8 mouse cellular contexts compared by ENCODE assay signal in genomic region chr13:78197819-78198390, GRCm38 (mm10). TPM values are rescaled to one million over a fixed set of nuclear protein-coding genes. Genes with fewer than 3 reads are reported as not detected.
DNase-seq lines count a peak whose midpoint lies in the region; ATAC-seq and TF ChIP-seq lines count a peak whose summit lies in the region.

No protein-coding gene starts in this region.

- H3K27ac ChIP-seq in heart, adult 2 months = peak overlapping the region; percentile 44; the same call in 1 of the 2 replicates
- H3K27ac ChIP-seq in MEL (ENCODE audit: control insufficient read depth, low read depth, low read length) = peak overlapping the region; percentile 33
- H3K27ac ChIP-seq in hindbrain, embryonic 10.5 days = peak overlapping the region; percentile 100
- H3K27ac ChIP-seq in liver, embryonic 15.5 days (replicated peaks) = no peak overlapping the region
- peak overlapping the region; percentile 96 for H3K27ac ChIP-seq in stomach, postnatal 0 days (replicated peaks)

- 1% methylated on average over 29 of the region's 33 CpGs for WGBS in heart, adult 2 months
- under 1% methylated on average over 32 of the region's 33 CpGs for WGBS in hindbrain, embryonic 10.5 days
- WGBS in liver, embryonic 15.5 days (ENCODE audit: insufficient replicate concordance) = under 1% methylated on average over 32 of the region's 33 CpGs
- WGBS in stomach, postnatal 0 days = 1% methylated on average over 32 of the region's 33 CpGs

- peak overlapping the region; percentile 66 for H3K4me2 ChIP-seq in liver, embryonic 15.5 days
- peak overlapping the region; percentile 80 for H3K4me2 ChIP-seq in stomach, postnatal 0 days (replicated peaks; ENCODE audit: low read depth)

- no peaks in the 10 kb centered on the region for H3K4me1 ChIP-seq in heart, adult 2 months (ENCODE audit: control insufficient read depth, insufficient read depth, low read length)
- no peaks in the 10 kb centered on the region; a peak in 1 of 4 replicates for H3K4me1 ChIP-seq in MEL (ENCODE audit: control insufficient read depth in 1 of 2, insufficient read depth in 2 of 2, low read length in 2 of 2)
- H3K4me1 ChIP-seq in hindbrain, embryonic 10.5 days (replicated peaks) = peaks cover 11% of the 10 kb centered on the region
- 0 out of 2 replicates have a peak, but pooled peaks cover 4% of the 10 kb centered on the region for H3K4me1 ChIP-seq in liver, embryonic 15.5 days (replicated peaks)
- no peaks in the 10 kb centered on the region for H3K4me1 ChIP-seq in stomach, postnatal 0 days (replicated peaks; ENCODE audit: control insufficient read depth, insufficient read depth)

- no peak for TF ChIP-seq RAD21 in MEL (IDR thresholded peaks at IDR 0.05; ENCODE audit: low read depth, low read length)

- intact Hi-C loops in heart, adult 2 months (cut with DNase I) = loop anchor here (5.0 to 10.0 kb wide), 2 partner anchors 36 to 493 kb away; partner anchors contain the start of gene Fam172a
- intact Hi-C loops in heart, postnatal 25 days (cut with DNase I) = no loop called here

- H3K27me3 ChIP-seq in heart, adult 2 months (ENCODE audit: control insufficient read depth, insufficient read depth, low read length) = peaks cover 9% of the 10 kb centered on the region
- H3K27me3 ChIP-seq in MEL (ENCODE audit: control insufficient read depth in 1 of 2, insufficient read depth in 2 of 2, low read length in 2 of 2) = no peaks in the 10 kb centered on the region
- peaks cover 24% of the 10 kb centered on the region for H3K27me3 ChIP-seq in hindbrain, embryonic 10.5 days (ENCODE audit: insufficient read depth, poor library complexity, severe bottlenecking)
- H3K27me3 ChIP-seq in liver, embryonic 15.5 days = peaks cover 99% of the 10 kb centered on the region
- H3K27me3 ChIP-seq in stomach, postnatal 0 days (ENCODE audit: control insufficient read depth, insufficient read depth, low read length) = no peaks in the 10 kb centered on the region; the same call in none of the 2 replicates

- no peaks in the 10 kb centered on the region for H3K36me3 ChIP-seq in heart, adult 2 months (ENCODE audit: control insufficient read depth, insufficient read depth, low read length)
- peaks cover 0 to 2% of the 10 kb centered on the region in 2 experiments; a peak in 1 of 4 replicates for H3K36me3 ChIP-seq in MEL (ENCODE audit: control insufficient read depth in 1 of 2, insufficient read depth in 2 of 2, low read length in 2 of 2)
- peaks cover 38% of the 10 kb centered on the region for H3K36me3 ChIP-seq in hindbrain, embryonic 10.5 days
- no peaks in the 10 kb centered on the region for H3K36me3 ChIP-seq in liver, embryonic 15.5 days (replicated peaks)
- H3K36me3 ChIP-seq in stomach, postnatal 0 days (ENCODE audit: control insufficient read depth, insufficient read depth, low read length) = no peaks in the 10 kb centered on the region

- no peak for ATAC-seq in liver, embryonic 15.5 days (ENCODE audit: insufficient read depth)
- ATAC-seq in stomach, postnatal 0 days (ENCODE audit: low FRiP score, low TSS enrichment) = 0 out of 2 replicates have a peak, but pooled peaks have one; percentile 21

- H3K79me2 ChIP-seq in heart, adult 2 months (replicated peaks; ENCODE audit: control insufficient read depth, insufficient read depth, low read length) = no peaks in the 10 kb centered on the region
- H3K79me2 ChIP-seq in MEL (ENCODE audit: control insufficient read depth, insufficient read depth, low read length, poor library complexity) = peaks cover 16% of the 10 kb centered on the region

- H3K9ac ChIP-seq in heart, adult 2 months (ENCODE audit: low read depth, low read length) = peak overlapping the region; percentile 86
- peak overlapping the region; percentile 98 for H3K9ac ChIP-seq in MEL (ENCODE audit: control insufficient read depth, low read depth, low read length, poor library complexity, severe bottlenecking)
- no peak overlapping the region for H3K9ac ChIP-seq in liver, embryonic 15.5 days
- peak overlapping the region; percentile 87 for H3K9ac ChIP-seq in stomach, postnatal 0 days (ENCODE audit: low read length)

- TF ChIP-seq POLR2A in heart, adult 2 months (IDR thresholded peaks at IDR 0.05; ENCODE audit: insufficient read depth, low read depth, low read length) = 0 out of 2 replicates have a peak, but pooled peaks have one; percentile 7
- TF ChIP-seq POLR2A in MEL (IDR thresholded peaks at IDR 0.05; ENCODE audit: control insufficient read depth in 1 of 2, insufficient read depth in 1 of 2, low read depth in 1 of 2, low read length in 2 of 2, poor library complexity in 1 of 2) = no peak

- TF ChIP-seq EP300 in heart, adult 2 months (IDR thresholded peaks at IDR 0.05; ENCODE audit: insufficient read depth, low read depth, low read length) = no peak
- TF ChIP-seq EP300 in MEL (IDR thresholded peaks at IDR 0.05; ENCODE audit: low read depth in 1 of 2, low read length in 2 of 2) = no peak
- TF ChIP-seq EP300 in stomach, postnatal 0 days (optimal IDR thresholded peaks at IDR 0.05) = no peak

- TF ChIP-seq CTCF in heart, adult 2 months (IDR thresholded peaks at IDR 0.05) = no peak
- TF ChIP-seq CTCF in MEL (IDR thresholded peaks at IDR 0.05 in 2 of 3, conservative IDR thresholded peaks at IDR 0.05 in 1 of 3; ENCODE audit: control insufficient read depth in 1 of 3, insufficient read depth in 1 of 3, low read depth in 2 of 3, low read length in 3 of 3, poor library complexity in 1 of 3, severe bottlenecking in 1 of 3) = no peak
- no peak for TF ChIP-seq CTCF in stomach, postnatal 0 days (IDR thresholded peaks at IDR 0.05; ENCODE audit: low read depth)

- DNase-seq in heart, adult 2 months = peak; percentile 45 to 60
- DNase-seq in heart, postnatal 25 days (ENCODE audit: low spot score) = no peak
- DNase-seq in MEL (ENCODE audit: low read depth, low spot score) = peak; percentile 72
- peak; percentile 63 for DNase-seq in embryo, embryonic 10.5 days (ENCODE audit: low spot score)
- DNase-seq in hindbrain, embryonic 10.5 days (ENCODE audit: low spot score) = peak; percentile 67
- DNase-seq in stomach, postnatal 0 days (ENCODE audit: low spot score) = no peak
- no peak for DNase-seq in thymus, adult 18-20 months

- peak overlapping the region; percentile 67 for H3K4me3 ChIP-seq in heart, adult 2 months
- H3K4me3 ChIP-seq in MEL (ENCODE audit: control insufficient read depth in 1 of 2, insufficient read depth in 1 of 2, low read depth in 2 of 2, low read length in 2 of 2) = peak overlapping the region; percentile 92 to 93
- H3K4me3 ChIP-seq in hindbrain, embryonic 10.5 days = peak overlapping the region; percentile 97
- H3K4me3 ChIP-seq in liver, embryonic 15.5 days (replicated peaks) = peak overlapping the region; percentile 52
- peak overlapping the region; percentile 76 for H3K4me3 ChIP-seq in stomach, postnatal 0 days (ENCODE audit: low read depth, low read length)

- no peaks in the 10 kb centered on the region for H3K9me3 ChIP-seq in MEL (replicated peaks; ENCODE audit: insufficient read depth, low read length)
- no peaks in the 10 kb centered on the region for H3K9me3 ChIP-seq in hindbrain, embryonic 10.5 days
- H3K9me3 ChIP-seq in liver, embryonic 15.5 days (replicated peaks) = no peaks in the 10 kb centered on the region
- no peaks in the 10 kb centered on the region for H3K9me3 ChIP-seq in stomach, postnatal 0 days (ENCODE audit: control insufficient read depth, low read length)

TF ChIP-seq in MEL, 35 proteins besides CTCF, POLR2A, EP300 and RAD21:
- TF ChIP-seq MXI1 (IDR thresholded peaks at IDR 0.05; ENCODE audit: low read depth, low read length) = peak; percentile 35; the same call in 1 of the 2 replicates
- no peak for TF ChIP-seq TCF12 (IDR thresholded peaks at IDR 0.05; ENCODE audit: low read depth, low read length)
- peak; percentile 7; the same call in 1 of the 2 replicates for TF ChIP-seq SIN3A (IDR thresholded peaks at IDR 0.05; ENCODE audit: low read length)
- TF ChIP-seq TBP (IDR thresholded peaks at IDR 0.05; ENCODE audit: low read depth, low read length) = 0 out of 2 replicates have a peak, but pooled peaks have one; percentile 15

RNA-seq across cellular contexts. Expression of gene Nr2f1, which starts 1.7 kb away (rescaled TPM):
- 1 to 10 TPM; 2.7 TPM for total RNA-seq in heart, adult 2 months (2021)
- polyA plus RNA-seq in heart, adult 2 months (2012; rRNA removed) = 8.9 and 10.5 TPM in 2 replicates
- 1 to 10 TPM; 2.3 to 2.9 TPM for total RNA-seq in heart, postnatal 25 days (2021)
- 9.9 and 11.3 TPM in 2 replicates for total RNA-seq in MEL (2012; rRNA removed)
- polyA plus RNA-seq in MEL (2012; ENCODE audit: insufficient read depth in 1 of 2, insufficient read length in 2 of 2, low read depth in 1 of 2, low replicate concordance in 2 of 2, missing spikeins in 1 of 2) = 10 to 100 TPM in 1 of 2 experiments, not detected in 1; 27.1 TPM
- polyA plus RNA-seq in hindbrain, embryonic 10.5 days (2016; fragmentation: Nextera tagmentation; extraction: Ambion mirVana) = 69.0 and 74.0 TPM in 2 replicates
- 0.47 and 0.50 TPM in 2 replicates for polyA plus RNA-seq in liver, embryonic 15.5 days (2015; fragmentation: Nextera tagmentation; extraction: Ambion mirVana)
- polyA plus RNA-seq in stomach, postnatal 0 days (2015; fragmentation: Nextera tagmentation; extraction: Ambion mirVana) = 5.8 and 6.3 TPM in 2 replicates

Comparison
In these comparisons a context has a peak if more than half of its experiments do, and no peak if none do; other contexts are left out.
1. DNase-seq: peak in heart, adult 2 months (2 of 2), MEL (single experiment), embryo, embryonic 10.5 days (single experiment) and hindbrain, embryonic 10.5 days (single experiment); none in heart, postnatal 25 days (single experiment), stomach, postnatal 0 days (single experiment) and thymus, adult 18-20 months (0 of 2).
2. Peak in every context shown above with its lines, with median percentiles within 50 percentile points of each other: H3K4me3 ChIP-seq.